Mouse (Mus musculus) hindbrain, postnatal 0 days (tissue): ENCODE measurements around the gene Muc3. TPM values are rescaled to one million over a fixed set of nuclear protein-coding genes. Genes with fewer than 3 reads are reported as not detected.
A peak's percentile ranks its signal among the peaks of the same experiment; 100 is the strongest.

Source experiments
- ATAC-seq: fragments of 200-750 bp; cut with Nextera tagmentation; 2 replicates; pipeline ENCODE4 v1.8.0; 2017; ENCODE audit warnings: mild to moderate bottlenecking, moderate TSS enrichment, moderate library complexity
- DNase-seq: peaks from one replicate; pipeline ENCODE4 v3.0.0-alpha.2; 2015; ENCODE audit warnings: low spot score
- H3K27ac ChIP-seq: fragments of 300-500 bp; sonication (generic); 2 replicates; pipeline ENCODE4 v1.5.1; 2014; ENCODE audit warnings: mild to moderate bottlenecking
- H3K27me3 ChIP-seq: fragments of 300-500 bp; sonication (generic); 2 replicates; pipeline ENCODE4 v1.6.1; 2014; ENCODE audit warnings: low read length, mixed read lengths; ENCODE audit not compliant: insufficient read depth
- H3K36me3 ChIP-seq: fragments of 300-500 bp; sonication (generic); 2 replicates; pipeline ENCODE4 v1.6.1; 2014; ENCODE audit warnings: low read length, mixed read lengths; ENCODE audit not compliant: insufficient read depth
- H3K4me1 ChIP-seq: fragments of 300-500 bp; sonication (generic); 2 replicates; pipeline ENCODE4 v1.6.1; 2014; ENCODE audit warnings: antibody characterized with exemption, low read length, mixed read lengths; ENCODE audit not compliant: insufficient read depth
- H3K4me2 ChIP-seq: fragments of 300-500 bp; sonication (generic); 2 replicates; pipeline ENCODE4 v1.6.1; 2014; ENCODE audit warnings: low read depth, mild to moderate bottlenecking, low read length, moderate library complexity, mixed read lengths
- H3K4me3 ChIP-seq: fragments of 300-500 bp; sonication (generic); 2 replicates; pipeline ENCODE4 v1.5.1; 2014; ENCODE audit warnings: low read length
- H3K9ac ChIP-seq: fragments of 300-500 bp; sonication (generic); replicated peaks from 2 replicates; pipeline ENCODE4 v1.6.1; 2014; ENCODE audit warnings: mild to moderate bottlenecking, low read length, moderate library complexity, mixed read lengths
- H3K9me3 ChIP-seq: fragments of 300-500 bp; sonication (generic); 2 replicates; pipeline ENCODE4 v1.6.1; 2016; ENCODE audit warnings: low read length, mixed read lengths
- CTCF ChIP-seq: IDR thresholded peaks from 2 replicates; pipeline ENCODE4 v1.5.1; 2016; ENCODE audit warnings: antibody characterized with exemption, control low read depth, low read depth
- WGBS: fragments of 180-500 bp; shearing (Covaris S2); extraction: QIAGEN DNeasy Blood & Tissue Kit; methylation state at CpG from one replicate; pipeline ENCODE4 v1.1.7; 2014; 5-methylcytosine and 5-hydroxymethylcytosine counted together
- polyA plus RNA-seq: library from polyadenylated mRNA; unstranded; fragments of >200 nt; fragmentation: Nextera tagmentation; extraction: Ambion mirVana; gene quantifications from 2 replicates; pipeline ENCODE4 v1.2.1, GENCODE M21; 2015
- total RNA-seq: library from RNA; depleted of rRNA; stranded (reverse); fragments of >200 nt; gene quantifications from 2 replicates; pipeline ENCODE4 v1.2.3, GENCODE M21; 2014

The Muc3 gene
- total and polyA plus RNA-seq, 2 experiments from 2014 or later = not detected

GRCm38 (mm10) chr5:137159461-137159860 lies 10.3 kb upstream of the Muc3 start:
- no peaks in the 10 kb centered on the region for H3K36me3 ChIP-seq
- 35% methylated on average over 11 of the region's 11 CpGs for WGBS

GRCm38 (mm10) chr5:137153289-137153688 lies 4.2 kb upstream of the Muc3 start:
- Histone ChIP-seq H3K4me1 (no peaks in the 10 kb centered on the region), H3K9ac (no peak overlapping the region), H3K27ac (no peak overlapping the region), H3K4me2 (no peak overlapping the region), H3K36me3 (no peaks in the 10 kb centered on the region), H3K4me3 (no peak overlapping the region), H3K27me3 (no peaks in the 10 kb centered on the region), H3K9me3 (0 out of 2 replicates have a peak, but pooled peaks cover 4% of the 10 kb centered on the region)
- TF ChIP-seq CTCF = no peak
- ATAC-seq (no peak), DNase-seq (no peak)
- WGBS = 93% methylated on average over 5 of the region's 5 CpGs

More at GRCm38 (mm10) chr5:137159461-137159860, 10.3 kb upstream of the Muc3 start:
- ATAC-seq = no peak
- peak; percentile 39 for DNase-seq
- Histone ChIP-seq H3K4me2 (no peak overlapping the region), H3K27me3 (no peaks in the 10 kb centered on the region), H3K9ac (no peak overlapping the region), H3K27ac (no peak overlapping the region), H3K4me1 (no peaks in the 10 kb centered on the region), H3K4me3 (no peak overlapping the region), H3K9me3 (no peaks in the 10 kb centered on the region)
- peak; percentile 64 for TF ChIP-seq CTCF

- H3K4me2 ChIP-seq = no peak overlapping the region
- TF ChIP-seq CTCF = no peak
- H3K36me3 ChIP-seq = no peaks in the 10 kb centered on the region
- ATAC-seq (peak; percentile 72; the same call in 1 of the 2 replicates), DNase-seq (peak; percentile 8)
- no peaks in the 10 kb centered on the region for H3K4me1 ChIP-seq
- no peak overlapping the region for H3K4me3 ChIP-seq
- no peak overlapping the region for H3K9ac ChIP-seq
- 0 out of 2 replicates have a peak, but pooled peaks cover 4% of the 10 kb centered on the region for H3K9me3 ChIP-seq
- H3K27me3 ChIP-seq = no peaks in the 10 kb centered on the region
- H3K27ac ChIP-seq = no peak overlapping the region
- 72% methylated on average over 2 of the region's 2 CpGs for WGBS
Observed at GRCm38 (mm10) chr5:137152623-137153022, 3.5 kb upstream of the Muc3 start.

DNA sequence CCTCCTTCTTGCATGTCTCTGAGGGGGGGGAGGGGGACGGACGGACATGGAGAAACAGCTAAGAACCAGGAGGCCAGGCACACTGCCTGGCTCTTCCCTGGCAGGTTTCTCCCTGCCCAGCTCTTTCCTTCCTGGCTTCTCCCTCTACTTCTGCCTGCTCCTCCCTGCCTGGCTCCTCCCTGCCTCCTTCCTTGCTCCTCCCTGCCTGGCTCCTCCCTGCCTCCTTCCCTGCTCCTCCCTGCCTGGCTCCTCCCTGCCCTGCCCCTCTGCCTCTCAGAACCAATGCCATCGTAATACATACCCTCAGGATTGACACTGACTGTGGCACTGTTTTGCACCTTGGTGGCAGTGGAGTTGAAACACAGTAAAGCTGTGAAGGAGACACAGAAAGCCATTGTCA lies 8.3 kb downstream of the Muc3 start:
- Histone ChIP-seq H3K9ac (no peak overlapping the region), H3K9me3 (no peaks in the 10 kb centered on the region), H3K4me2 (no peak overlapping the region), H3K27me3 (no peaks in the 10 kb centered on the region), H3K4me1 (no peaks in the 10 kb centered on the region), H3K36me3 (no peaks in the 10 kb centered on the region), H3K4me3 (no peak overlapping the region), H3K27ac (no peak overlapping the region)
- ATAC-seq (no peak), DNase-seq (no peak)
- 47% methylated on average over 1 of the region's 3 CpGs for WGBS
- no peak for TF ChIP-seq CTCF

DNA sequence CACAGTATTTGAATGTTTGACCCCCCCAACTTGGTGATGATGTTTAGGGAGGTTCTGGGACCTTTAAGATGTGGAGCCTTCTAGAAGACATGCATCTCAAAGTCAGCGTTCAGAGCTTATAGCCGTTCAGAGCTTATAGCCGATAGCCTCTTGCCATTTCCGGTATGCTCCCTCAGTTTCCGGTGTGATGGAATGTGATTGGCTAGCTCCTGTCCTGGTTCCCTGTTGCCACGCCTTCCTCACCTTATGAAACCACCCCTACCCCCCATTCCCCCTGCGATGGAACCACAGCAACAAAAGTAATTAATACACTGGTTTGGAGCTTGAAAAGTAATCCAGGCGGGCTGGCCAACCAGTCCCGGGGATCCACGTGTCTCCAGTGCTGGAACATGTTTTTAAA lies 10.1 kb downstream of the Muc3 start:
- Histone ChIP-seq H3K4me3 (no peak overlapping the region), H3K9ac (no peak overlapping the region), H3K36me3 (no peaks in the 10 kb centered on the region), H3K4me2 (no peak overlapping the region), H3K9me3 (no peaks in the 10 kb centered on the region), H3K27ac (no peak overlapping the region), H3K27me3 (no peaks in the 10 kb centered on the region), H3K4me1 (no peaks in the 10 kb centered on the region)
- no peak for TF ChIP-seq CTCF
- ATAC-seq (no peak), DNase-seq (no peak)
- 87% methylated on average over 10 of the region's 10 CpGs for WGBS

DNA sequence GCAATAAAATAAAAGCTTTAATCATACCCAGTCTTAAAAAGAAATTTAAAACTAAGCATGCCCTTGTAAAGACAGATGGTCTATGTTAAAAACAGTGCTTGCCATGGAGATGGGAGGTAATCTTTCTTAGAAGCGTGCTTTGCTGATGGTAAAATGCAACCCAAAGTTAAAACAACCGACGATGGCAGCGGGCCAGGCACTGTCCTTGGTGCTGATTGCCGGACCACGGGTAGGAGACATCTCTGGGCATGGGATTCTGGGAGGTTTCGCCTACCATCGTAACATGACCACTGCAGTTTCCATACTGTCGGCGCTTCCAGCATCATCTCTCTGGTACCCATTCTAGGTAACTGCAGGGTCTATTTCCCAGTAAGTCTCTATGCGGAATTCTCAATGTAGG lies 14.2 kb downstream of the Muc3 start:
- TF ChIP-seq CTCF = no peak

GRCm38 (mm10) chr5:137131490-137131889 lies 17.6 kb downstream of the Muc3 start:
- H3K27me3 ChIP-seq = no peaks in the 10 kb centered on the region
- TF ChIP-seq CTCF = peak; percentile 95
- H3K36me3 ChIP-seq = no peaks in the 10 kb centered on the region
- DNase-seq (peak; percentile 89), ATAC-seq (peak; percentile 70)
- no peak overlapping the region for H3K27ac ChIP-seq
- H3K9me3 ChIP-seq = no peaks in the 10 kb centered on the region
- H3K4me1 ChIP-seq = no peaks in the 10 kb centered on the region
- H3K9ac ChIP-seq = no peak overlapping the region
- no peak overlapping the region for H3K4me2 ChIP-seq
- WGBS = 2% methylated on average over 3 of the region's 3 CpGs
- H3K4me3 ChIP-seq = no peak overlapping the region

More for the DNA sequence above, 14.2 kb downstream of the Muc3 start:
- Histone ChIP-seq H3K27me3 (no peaks in the 10 kb centered on the region), H3K9ac (no peak overlapping the region), H3K9me3 (no peaks in the 10 kb centered on the region), H3K27ac (no peak overlapping the region), H3K4me3 (no peak overlapping the region), H3K4me1 (no peaks in the 10 kb centered on the region), H3K4me2 (no peak overlapping the region), H3K36me3 (no peaks in the 10 kb centered on the region)
- DNase-seq (no peak), ATAC-seq (no peak)
- WGBS = 40% methylated on average over 11 of the region's 11 CpGs
